Mouse (Mus musculus) thymus, adult 2 months (tissue): ENCODE measurements around the gene Thegl.

Experiments used
- CTCF ChIP-seq: fragments of 200-500 bp; IDR thresholded peaks from 2 replicates; pipeline ENCODE4 v1.5.1; 2012; ENCODE audit warnings: mild to moderate bottlenecking, control low read depth, low read length, moderate library complexity, borderline replicate concordance; ENCODE audit not compliant: control insufficient read depth, poor library complexity, insufficient read depth; ENCODE audit errors: extremely low read depth
- POLR2A ChIP-seq: fragments of 200-500 bp; IDR thresholded peaks from 2 replicates; pipeline ENCODE4 v1.6.1; 2012; ENCODE audit warnings: mild to moderate bottlenecking, low read length, control low read depth, moderate library complexity; ENCODE audit not compliant: control insufficient read depth, poor library complexity, insufficient read depth; ENCODE audit errors: extremely low read depth

DNA sequence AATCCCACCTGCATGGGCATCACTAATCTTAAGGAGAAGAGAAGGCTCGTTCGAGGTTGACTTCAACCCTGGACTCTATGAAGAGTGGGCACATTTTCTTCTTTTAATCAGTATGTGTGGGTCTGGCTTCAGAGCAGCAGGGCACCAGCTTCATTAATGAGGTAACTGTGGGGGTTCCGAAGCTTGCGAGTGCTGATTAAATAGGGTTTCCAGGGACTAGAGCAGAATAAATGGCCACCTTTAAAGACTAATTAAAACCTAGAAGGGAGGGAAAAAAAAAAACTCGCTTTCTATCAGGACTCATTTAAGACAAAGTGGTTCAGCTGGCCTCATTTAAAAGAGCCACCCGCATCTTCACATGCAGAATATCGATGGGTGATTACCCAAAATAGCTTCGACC, 74.1 kb downstream of the Thegl start:
- TF ChIP-seq CTCF (no peak), POLR2A (no peak)
